Mouse (Mus musculus) layer of hippocampus, adult 2 months (tissue): ENCODE data around the gene Olfr373. TPM values are rescaled to one million over a fixed set of nuclear protein-coding genes. Genes with fewer than 3 reads are reported as not detected.
A peak's percentile ranks its signal among the peaks of the same experiment; 100 is the strongest.
"Not testable (repeated sequence)": the region's sequence is repeated elsewhere in the genome, so short reads cannot be mapped to it uniquely, and the experiment has no call there.

ENCODE experiments used
- DNase-seq, 2 experiments: peaks; one replicate each; pipeline ENCODE4 v3.0.0; 2022; ENCODE audit warnings: low spot score in 2 of 2
- H3K27ac ChIP-seq: fragments of 200-600 bp; 2 replicates; pipeline ENCODE4 v1.8.1; 2022
- H3K4me3 ChIP-seq: fragments of 200-600 bp; 2 replicates; pipeline ENCODE4 v1.8.1; 2022; ENCODE audit warnings: mild to moderate bottlenecking
- CTCF ChIP-seq: fragments of 200-600 bp; conservative IDR thresholded peaks from 2 replicates; pipeline ENCODE4 v1.8.1; 2022; ENCODE audit warnings: antibody characterized with exemption, mild to moderate bottlenecking, moderate library complexity
- long read RNA-seq, 2 experiments: library from polyadenylated mRNA; stranded (forward); transcript quantifications; one replicate each; pipeline ENCODE4 v2.0.0; 2021; ENCODE audit warnings: borderline mapping rate in 2 of 2
- total RNA-seq, 2 experiments: library from RNA; stranded (reverse); gene quantifications; 2 replicates each; pipeline ENCODE4 v1.2.3; 2021

The Olfr373 gene
- total RNA-seq: not detected
- long read RNA-seq, experiment 1: 0 reads
- long read RNA-seq, experiment 2: 0 reads

- H3K27ac ChIP-seq, H3K4me3 ChIP-seq, DNase-seq: not testable (repeated sequence)
Measured at GRCm38 (mm10) chr8:72082877-72083276, at the start of gene Olfr373. Olfr373 (plus strand) TSS chr8:72083177.

DNA sequence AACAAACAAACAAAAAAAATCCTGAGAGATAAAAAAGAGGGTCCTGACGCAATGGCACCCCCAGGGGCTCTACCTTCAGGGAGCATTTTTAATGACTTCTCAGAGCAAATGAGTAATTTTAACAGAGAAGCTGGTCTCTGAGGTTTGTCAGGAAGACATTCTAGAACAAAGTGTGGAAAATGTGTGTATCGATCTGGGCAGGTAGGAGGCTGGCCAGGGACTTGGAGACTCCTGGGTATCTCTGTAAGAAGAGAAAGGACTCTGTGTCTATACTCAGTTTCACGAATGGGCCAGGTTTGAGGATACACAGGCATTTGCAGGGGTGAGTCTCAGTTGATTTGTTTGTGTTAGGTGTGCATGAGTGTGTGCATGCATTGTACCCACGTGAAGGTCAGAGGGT, 42.1 kb upstream of the Olfr373 start, which contains the start of gene Olfr372:
Gene Olfr372 (plus strand): TSS at position 301 of the 400 bp plus-strand sequence.
- H3K4me3 ChIP-seq, H3K27ac ChIP-seq, DNase-seq: not testable (repeated sequence)

DNA sequence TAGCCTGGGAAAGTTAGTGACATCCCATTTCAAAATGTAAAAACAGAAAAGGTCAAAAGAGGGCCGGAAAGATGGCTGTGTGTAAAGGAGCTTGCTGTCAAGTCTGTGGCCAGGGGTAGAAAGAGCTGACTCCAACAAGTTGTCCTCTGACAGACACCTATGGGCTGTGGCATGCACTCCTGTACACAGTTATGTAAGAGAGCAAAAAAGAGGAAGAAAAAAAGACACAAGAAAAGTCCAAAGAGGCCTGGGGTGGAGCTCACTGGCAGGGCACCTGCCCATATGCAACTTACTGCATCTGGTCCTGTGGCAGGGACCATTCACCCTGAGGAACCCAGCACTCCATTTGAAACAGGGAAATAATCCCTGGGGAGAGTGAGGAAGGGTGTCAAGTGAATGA, 40.5 kb upstream of the Olfr373 start:
- Histone ChIP-seq H3K4me3 (no peak overlapping the region), H3K27ac (no peak overlapping the region)
- TF ChIP-seq CTCF: no peak
- DNase-seq: no peak

DNA sequence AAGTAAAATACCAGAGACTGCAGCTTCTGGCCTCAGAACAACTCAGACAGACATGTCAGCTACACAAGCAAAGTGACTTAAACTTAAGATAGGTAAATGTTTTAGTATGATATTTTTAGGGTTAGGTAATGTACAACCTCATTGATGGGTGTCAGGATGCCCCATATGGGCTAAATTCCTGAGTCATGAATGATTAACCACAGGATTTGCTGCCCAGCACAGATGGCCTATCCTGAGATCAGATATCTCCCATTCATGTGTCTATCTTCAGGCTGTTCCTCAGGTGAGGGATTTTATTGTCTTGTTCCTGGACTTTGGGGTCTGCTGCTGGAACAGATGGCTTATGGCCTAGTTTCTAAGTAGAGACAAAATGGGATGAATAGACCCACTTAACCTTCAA, 28.3 kb upstream of the Olfr373 start:
- not testable (repeated sequence) for DNase-seq, H3K27ac ChIP-seq, H3K4me3 ChIP-seq

DNA sequence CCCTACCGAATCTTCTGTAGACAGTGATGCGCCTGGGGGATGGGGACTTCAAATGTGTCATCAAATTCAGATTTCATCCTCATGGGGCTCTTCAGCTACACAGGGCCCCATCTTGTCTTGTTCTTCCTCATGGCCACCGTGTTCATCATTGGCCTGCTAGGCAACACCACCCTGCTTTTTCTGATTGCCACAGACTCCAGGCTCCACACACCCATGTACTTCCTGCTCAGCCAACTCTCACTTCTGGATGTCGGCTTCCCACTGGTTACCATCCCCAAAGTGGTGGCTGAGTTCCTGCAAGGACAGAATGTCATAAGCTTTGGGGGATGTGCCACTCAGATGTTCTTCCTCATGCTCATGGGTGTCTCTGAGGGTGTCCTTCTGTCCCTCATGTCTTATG, 25.3 kb upstream of the Olfr373 start:
- not testable (repeated sequence) for H3K27ac ChIP-seq, H3K4me3 ChIP-seq, DNase-seq

- H3K27ac ChIP-seq, H3K4me3 ChIP-seq, DNase-seq: not testable (repeated sequence)
Measured at GRCm38 (mm10) chr8:72066819-72067399, 16.1 kb upstream of the Olfr373 start.

- no peak overlapping the region for H3K4me3 ChIP-seq
- no peak for DNase-seq
- no peak overlapping the region for H3K27ac ChIP-seq
- TF ChIP-seq CTCF: no peak
Measured at GRCm38 (mm10) chr8:72084744-72085143, 1.8 kb downstream of the Olfr373 start.

- H3K4me3 ChIP-seq, DNase-seq, H3K27ac ChIP-seq: not testable (repeated sequence)
Measured at GRCm38 (mm10) chr8:72087611-72088010, 4.6 kb downstream of the Olfr373 start.

GRCm38 (mm10) chr8:72096721-72097120, 13.7 kb downstream of the Olfr373 start:
- not testable (repeated sequence) for H3K27ac ChIP-seq, H3K4me3 ChIP-seq, DNase-seq

- peak in 1 of 2 experiments; percentile 8 for DNase-seq
Measured at GRCm38 (mm10) chr8:72099377-72100103, 16.6 kb downstream of the Olfr373 start.

DNA sequence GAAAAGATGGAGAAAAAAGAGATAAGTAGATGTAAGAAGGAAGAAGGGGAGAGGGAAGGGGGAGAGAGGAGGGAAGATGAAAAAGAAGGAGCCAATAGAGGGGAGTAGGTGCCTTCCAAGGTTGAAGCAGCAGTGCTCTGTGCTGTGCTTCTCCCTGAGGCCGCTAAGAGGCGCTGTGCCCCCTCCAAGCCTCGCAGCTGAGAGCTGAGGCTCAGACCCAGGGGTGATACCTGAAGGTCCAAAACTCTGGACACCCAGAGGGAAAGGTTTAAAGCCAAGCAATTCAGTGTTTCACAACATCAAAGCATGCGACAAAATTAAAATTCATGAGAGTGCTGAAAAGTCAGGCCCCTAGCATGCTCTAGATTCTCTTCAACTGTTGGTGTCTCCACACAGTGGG, 22.2 kb downstream of the Olfr373 start:
- H3K27ac ChIP-seq: no peak overlapping the region
- H3K4me3 ChIP-seq: no peak overlapping the region
- peak; percentile 31 for TF ChIP-seq CTCF
- no peak for DNase-seq

More at GRCm38 (mm10) chr8:72099377-72100103, 16.6 kb downstream of the Olfr373 start:
- H3K27ac ChIP-seq, H3K4me3 ChIP-seq: not testable (repeated sequence)

DNA sequence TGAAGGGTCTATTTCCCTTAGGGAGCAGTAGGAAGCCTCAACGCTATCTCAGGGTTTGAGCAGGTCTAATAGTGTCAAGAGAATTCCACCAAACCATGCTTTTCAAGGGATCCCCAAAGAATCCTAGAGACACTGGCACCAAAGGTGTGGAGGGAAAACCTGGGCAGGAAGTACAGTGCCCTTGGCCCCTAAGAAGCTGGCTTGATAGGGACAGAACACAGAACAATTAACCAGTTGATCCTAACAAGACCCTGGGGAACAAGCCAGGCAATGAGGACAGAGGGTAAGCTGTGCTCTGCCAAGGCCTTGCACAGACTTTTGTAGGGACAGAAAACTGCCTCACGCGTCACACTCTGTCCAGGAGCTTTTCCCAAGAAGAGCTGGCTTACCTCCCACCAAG, 23.8 kb downstream of the Olfr373 start, which contains the start of gene Olfr374:
Gene Olfr374 (plus strand): TSS at position 301 of the 400 bp plus-strand sequence.
- TF ChIP-seq CTCF: no peak
- DNase-seq: no peak
- H3K4me3 ChIP-seq: no peak within 1 kb of the TSS
- H3K27ac ChIP-seq: no peak within 1 kb of the TSS

DNA sequence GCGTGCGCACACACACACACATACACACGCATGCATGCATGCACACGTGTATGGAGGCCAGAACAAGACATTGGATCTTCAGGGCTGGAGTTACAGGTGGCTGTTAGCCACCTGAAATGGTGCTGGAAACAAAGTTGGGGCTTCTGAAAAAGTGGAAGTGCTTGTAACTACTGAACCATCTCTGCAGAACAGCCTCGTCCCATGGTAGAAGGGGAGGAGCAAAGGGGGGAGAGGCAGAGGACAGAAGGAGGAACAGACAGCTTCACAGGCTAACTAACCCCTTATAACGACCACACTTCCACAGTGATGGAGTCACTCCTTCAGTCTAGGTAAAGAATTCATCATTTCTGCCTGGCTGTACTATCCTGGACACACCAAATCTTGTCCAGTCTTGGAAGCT, 27.9 kb downstream of the Olfr373 start:
- Histone ChIP-seq H3K27ac (no peak overlapping the region), H3K4me3 (no peak overlapping the region)
- TF ChIP-seq CTCF: no peak
- no peak for DNase-seq

- no peak overlapping the region for H3K27ac ChIP-seq
- peak; percentile 41 for TF ChIP-seq CTCF
Measured at GRCm38 (mm10) chr8:72112486-72112885, 29.5 kb downstream of the Olfr373 start.

More at GRCm38 (mm10) chr8:72112486-72112885, 29.5 kb downstream of the Olfr373 start:
- H3K4me3 ChIP-seq: no peak overlapping the region
- no peak for DNase-seq
